Mouse (Mus musculus): Measurements from ENCODE around the gene Gm49425.

Gene Gm49425

DNA sequence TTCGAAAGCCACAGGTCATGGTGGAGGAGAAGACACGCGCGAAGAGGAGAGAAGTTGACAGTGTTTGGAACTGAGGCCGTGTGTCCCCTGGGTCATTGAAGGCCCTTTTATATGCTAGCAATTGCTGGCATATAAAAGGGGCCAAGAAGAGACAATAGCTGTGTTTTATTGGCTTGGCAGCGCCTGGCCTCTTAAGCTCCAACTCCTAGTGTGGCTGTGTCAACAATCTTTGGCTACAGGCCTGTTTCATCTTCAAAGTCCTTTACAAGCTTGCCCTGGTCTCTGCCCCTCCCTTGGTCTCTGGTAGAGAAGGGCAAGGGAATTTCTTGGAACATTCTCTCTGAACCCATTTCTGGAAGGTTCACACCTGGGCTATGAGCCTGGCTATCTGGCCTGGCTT is 25.6 kb downstream of the Gm49425 start, which contains the start of gene Krt83:
Gene Krt83, minus strand, starts transcription at position 82 of the 400 bp plus-strand sequence.
- peak; percentile 7 for DNase-seq (ENCODE audit: inconsistent ontology term)

DNA sequence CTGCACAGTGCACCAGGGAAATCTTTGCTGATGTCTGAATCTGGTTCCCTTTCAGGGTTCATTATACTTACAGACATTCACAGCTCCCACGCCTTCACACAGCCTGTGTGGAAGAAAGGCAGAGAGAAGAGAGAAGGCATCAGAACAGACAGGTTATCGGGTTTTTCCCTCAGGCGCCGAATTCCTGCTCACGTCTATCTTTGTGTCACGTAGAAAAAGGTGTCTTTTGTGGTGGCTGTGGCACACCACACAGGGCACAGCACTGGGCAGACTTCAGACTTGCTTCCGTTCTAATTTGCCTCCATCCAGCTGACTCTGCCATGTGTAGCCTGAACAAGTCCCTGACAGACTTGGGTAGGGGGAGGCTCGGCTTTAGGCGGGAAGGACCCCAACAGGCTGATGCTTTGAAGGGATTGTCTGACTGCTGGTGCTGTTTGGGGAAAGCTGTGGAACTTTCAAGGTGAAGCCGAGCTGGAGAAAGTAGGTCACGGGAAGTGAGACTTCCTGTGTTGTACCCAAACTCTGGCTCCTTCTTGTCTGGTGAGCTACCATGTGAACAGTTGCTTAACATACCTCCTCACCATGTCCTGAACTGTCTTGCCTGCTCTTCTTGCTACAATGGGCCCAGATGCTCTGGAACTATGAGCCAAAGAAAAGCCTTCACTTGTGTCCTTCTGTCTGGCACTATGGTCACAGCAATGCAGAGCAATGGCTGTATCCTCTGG is 31.0 kb downstream of the Gm49425 start:
- no peak for DNase-seq (ENCODE audit: inconsistent ontology term)

DNA sequence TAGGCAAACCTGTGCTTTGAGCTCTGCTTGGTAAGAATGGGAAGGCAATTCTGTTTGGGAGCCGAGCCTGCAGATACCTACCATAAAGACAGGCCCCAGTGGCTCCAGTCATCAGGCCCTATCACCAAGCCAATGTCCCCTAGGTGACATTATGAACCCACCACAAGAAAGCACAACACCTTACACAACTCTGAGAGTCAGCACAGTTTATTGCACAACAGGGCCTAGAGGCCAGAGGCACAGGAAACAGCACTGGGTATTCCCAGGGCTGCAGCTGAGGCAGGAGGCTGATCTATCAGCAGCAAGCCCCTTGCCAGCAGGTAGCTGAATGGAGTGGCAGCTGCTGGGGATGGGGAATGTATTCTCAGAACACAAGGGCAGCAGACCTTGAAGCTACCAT is 32.1 kb downstream of the Gm49425 start:
- no peak for DNase-seq (ENCODE audit: inconsistent ontology term)

DNA sequence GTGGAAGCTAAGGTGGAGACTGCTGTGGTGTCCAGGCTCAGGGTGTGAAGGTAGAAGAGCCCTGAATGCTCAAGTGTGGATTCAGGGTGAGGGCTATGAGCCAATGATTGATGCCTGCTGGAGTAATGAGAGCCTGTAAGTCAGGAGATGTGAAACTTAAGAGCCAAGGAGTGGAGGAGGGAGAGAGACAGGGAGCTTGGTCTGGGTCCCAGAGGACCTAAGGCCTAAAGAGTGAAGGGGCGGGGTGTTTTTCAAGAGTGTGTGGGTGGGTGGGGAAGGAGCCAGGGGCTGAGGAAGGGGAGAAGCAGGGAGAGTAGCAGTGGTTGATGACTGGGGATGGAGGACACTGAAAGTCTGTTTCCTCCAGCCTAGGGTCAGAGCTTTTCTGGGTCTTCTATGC is 33.4 kb downstream of the Gm49425 start:
- DNase-seq (ENCODE audit: inconsistent ontology term) = no peak

DNA sequence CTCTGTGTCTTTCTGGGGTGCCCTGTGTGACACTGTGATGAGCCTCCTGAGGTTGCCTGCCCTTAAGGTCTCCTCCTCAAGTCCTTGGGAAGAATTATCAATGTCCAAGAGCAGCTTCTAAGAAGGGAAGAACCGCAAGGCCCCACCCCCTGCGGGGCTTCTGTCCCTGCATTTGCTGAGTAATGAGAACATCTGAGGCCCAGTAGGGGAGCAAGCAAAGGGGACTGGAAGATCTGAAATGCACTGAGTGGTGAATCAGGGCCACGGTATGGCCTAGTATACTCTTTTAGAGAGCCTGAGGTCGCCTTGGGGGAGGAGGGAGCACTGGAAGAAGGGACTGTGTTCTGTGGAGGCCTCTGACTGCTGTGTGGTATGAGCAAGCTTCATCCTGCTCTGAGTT is 35.0 kb downstream of the Gm49425 start:
- peak; percentile 7 for DNase-seq (ENCODE audit: inconsistent ontology term)

DNA sequence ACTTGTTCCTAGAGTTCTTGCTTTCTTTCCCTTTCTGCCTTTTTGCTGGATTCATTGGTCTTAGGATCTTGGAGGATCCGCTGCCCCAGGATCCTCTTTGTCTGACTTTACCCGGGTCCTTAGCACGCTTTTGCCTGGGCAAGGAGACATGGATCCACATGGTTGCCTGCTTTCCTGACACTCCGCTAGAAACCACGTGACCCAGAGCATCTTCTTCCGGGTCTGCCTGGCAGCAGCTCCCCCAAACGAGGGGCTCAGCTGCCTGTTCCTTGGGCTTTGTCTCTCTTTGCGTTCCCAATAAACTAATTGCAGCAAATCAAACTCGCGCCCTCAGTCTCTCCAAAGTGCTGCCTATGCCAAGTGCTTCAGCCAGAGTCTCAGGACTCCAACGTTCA is 37.4 kb downstream of the Gm49425 start:
- DNase-seq (ENCODE audit: inconsistent ontology term) = no peak

DNA sequence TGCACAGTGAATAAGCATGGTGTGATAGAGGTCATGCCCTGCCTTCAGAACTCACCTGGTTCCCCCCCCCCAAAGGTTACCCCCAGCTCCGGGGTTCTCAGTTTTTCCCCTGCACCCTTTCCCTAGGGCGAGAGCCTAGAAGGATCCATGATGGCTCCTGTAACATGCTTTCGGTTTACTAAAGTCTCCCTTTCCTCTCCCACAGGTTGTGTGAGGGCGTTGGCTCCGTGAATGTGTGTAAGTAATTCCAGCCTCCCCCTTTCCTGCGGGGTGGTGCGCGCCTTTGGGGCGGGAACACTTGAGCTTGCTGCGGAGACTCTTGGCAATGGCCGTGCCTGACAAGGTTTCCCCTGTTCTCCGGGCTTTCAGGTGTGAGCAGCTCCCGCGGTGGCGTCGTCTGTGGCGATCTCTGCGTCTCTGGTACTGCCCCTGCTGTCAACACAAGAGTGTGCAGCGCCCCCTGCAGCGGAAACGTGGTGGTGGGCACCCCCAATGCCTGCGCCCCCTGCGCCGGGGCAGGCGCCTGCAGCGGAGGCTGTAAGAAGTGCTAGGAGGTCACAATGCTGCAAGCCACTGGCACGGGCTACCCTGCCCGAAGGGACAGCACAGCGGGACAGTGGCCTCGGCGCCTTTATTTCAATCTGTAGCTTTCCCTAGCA is 37.9 kb downstream of the Gm49425 start:
- peak; percentile 48 for DNase-seq (ENCODE audit: inconsistent ontology term)

DNA sequence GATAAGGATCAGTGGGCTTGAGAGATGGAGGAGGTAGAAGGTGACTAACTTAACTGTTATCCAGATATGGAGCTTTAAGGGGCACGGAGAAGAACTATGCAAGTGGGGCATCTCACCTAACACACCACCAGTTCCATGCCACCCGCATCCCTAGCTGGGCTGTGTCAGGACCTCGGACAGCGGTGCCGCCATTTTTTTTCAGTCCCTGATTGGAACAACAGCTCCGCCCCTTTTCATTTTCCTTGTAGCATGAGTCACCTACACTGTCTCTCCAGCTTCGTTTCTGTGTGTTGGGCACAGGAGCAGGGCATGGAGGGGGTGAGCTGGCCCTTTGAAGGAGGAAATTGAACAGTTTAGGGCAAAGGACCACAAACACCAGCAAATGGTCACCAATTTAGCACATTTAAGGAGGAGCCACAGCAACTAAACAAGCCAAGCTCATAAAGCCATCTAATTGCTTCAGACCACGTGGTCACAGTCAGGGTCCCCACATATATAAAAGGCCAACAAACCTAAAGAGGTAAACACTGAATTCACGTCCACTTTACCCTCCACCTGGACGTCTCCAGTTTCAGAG is 44.0 kb downstream of the Gm49425 start, which contains the start of gene Krt86:
Gene Krt86, plus strand, starts transcription at position 527 of the 577 bp plus-strand sequence.
- peak; percentile 83 for DNase-seq (ENCODE audit: inconsistent ontology term)

DNA sequence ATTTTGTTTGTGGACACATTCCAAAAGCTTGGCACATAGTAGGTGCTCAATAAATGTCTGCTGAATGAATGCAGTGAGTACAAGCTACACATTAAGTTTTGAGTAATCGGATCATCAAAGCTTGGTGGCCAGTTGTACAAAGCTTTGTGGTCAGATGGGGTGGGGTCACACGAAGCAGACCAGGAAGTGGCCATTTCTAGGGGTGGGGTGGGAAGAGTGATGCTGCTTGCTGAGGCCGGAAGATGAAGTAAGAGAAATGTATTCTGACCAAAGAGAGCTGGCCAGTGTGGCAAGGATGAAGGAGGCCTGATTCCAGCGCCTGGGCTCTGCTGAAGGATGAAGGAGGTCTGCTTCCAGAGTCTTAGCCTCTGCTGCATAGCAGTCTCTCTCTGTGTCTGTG is 48.0 kb downstream of the Gm49425 start:
- no peak for DNase-seq (ENCODE audit: inconsistent ontology term)
